11 mouse cellular contexts compared by ENCODE assay signal in the genomic region with DNA sequence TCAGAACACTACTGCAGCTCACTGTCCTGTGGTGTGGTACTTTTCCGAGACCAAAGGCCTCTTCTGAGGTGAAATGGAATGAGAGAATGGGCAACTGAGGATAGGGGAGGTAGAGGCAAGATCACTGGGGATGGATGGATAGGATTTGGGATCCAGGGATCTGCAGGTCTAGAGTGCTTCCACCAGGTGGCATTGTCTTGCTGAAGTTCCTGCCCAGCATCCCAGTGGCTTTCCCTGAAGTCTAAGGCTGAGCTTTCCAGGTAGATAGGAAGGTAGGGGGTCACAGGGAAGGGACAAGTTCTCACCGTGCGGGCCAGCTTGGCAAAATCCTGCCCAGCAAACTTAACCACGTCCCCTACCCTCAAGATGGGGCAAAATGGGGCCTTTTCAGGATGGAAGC. TPM values are rescaled to one million over a fixed set of nuclear protein-coding genes. Genes with fewer than 3 reads are reported as not detected.
DNase-seq lines count a peak whose midpoint lies in the region; ATAC-seq and TF ChIP-seq lines count a peak whose summit lies in the region.
"Had no signal": no experiment of that assay in that cellular context is flagged by ENCODE, and none has a peak within 500 bp of the region (broad histone marks: within the 10 kb centered on the region; RNA-seq: fewer than 3 reads in every experiment).

No protein-coding gene starts in this region.

- no peak for TF ChIP-seq EP300 in liver, postnatal 0 days (IDR thresholded peaks at IDR 0.05; ENCODE audit: low read depth)

- no peaks in the 10 kb centered on the region for H3K9me3 ChIP-seq in liver, postnatal 0 days (ENCODE audit: low read length)
- H3K9me3 ChIP-seq: embryonic facial prominence, embryonic 15.5 days; hindbrain, embryonic 15.5 days had no signal

- WGBS in liver, postnatal 0 days (ENCODE audit: insufficient replicate concordance): 42% methylated on average over 4 of the region's 4 CpGs

- H3K27me3 ChIP-seq in liver, postnatal 0 days (ENCODE audit: insufficient read depth, low read length): no peaks in the 10 kb centered on the region
- H3K27me3 ChIP-seq: embryonic facial prominence, embryonic 15.5 days; hindbrain, embryonic 15.5 days had no signal

- no peak overlapping the region for H3K4me3 ChIP-seq in liver, postnatal 0 days (ENCODE audit: low read depth, low read length)
- H3K4me3 ChIP-seq in embryonic fibroblast, embryonic 13.5 days (ENCODE audit: insufficient read depth, low read length): no peak overlapping the region
- H3K4me3 ChIP-seq: embryonic facial prominence, embryonic 15.5 days; hindbrain, embryonic 15.5 days had no signal

- H3K27ac ChIP-seq in liver, postnatal 0 days (ENCODE audit: low read depth): no peak overlapping the region
- no peak overlapping the region for H3K27ac ChIP-seq in embryonic fibroblast, embryonic 13.5 days (ENCODE audit: insufficient read depth, low read length)
- H3K27ac ChIP-seq: embryonic facial prominence, embryonic 15.5 days; hindbrain, embryonic 15.5 days had no signal

- no peak for TF ChIP-seq POLR2A in embryonic fibroblast, embryonic 13.5 days (IDR thresholded peaks at IDR 0.05; ENCODE audit: low read depth, low read length)

- H3K4me2 ChIP-seq in liver, postnatal 0 days (ENCODE audit: low read depth, low read length): no peak overlapping the region
- H3K4me2 ChIP-seq: embryonic facial prominence, embryonic 15.5 days; hindbrain, embryonic 15.5 days had no signal

- ATAC-seq in liver, postnatal 0 days: 0 out of 2 replicates have a peak, but pooled peaks have one; percentile 21
- no peak for ATAC-seq in activated CD4-positive, CD25-positive, alpha-beta regulatory T cell, adult 4 months

- TF ChIP-seq CTCF in liver, postnatal 0 days (IDR thresholded peaks at IDR 0.05; ENCODE audit: low read depth): peak; percentile 77
- TF ChIP-seq CTCF in embryonic fibroblast, embryonic 13.5 days (IDR thresholded peaks at IDR 0.05; ENCODE audit: borderline replicate concordance, insufficient read depth, low read length): peak; percentile 81

- no peaks in the 10 kb centered on the region for H3K4me1 ChIP-seq in liver, postnatal 0 days (ENCODE audit: insufficient read depth)
- no peaks in the 10 kb centered on the region for H3K4me1 ChIP-seq in embryonic fibroblast, embryonic 13.5 days (ENCODE audit: control insufficient read depth, insufficient read depth, low read length)
- H3K4me1 ChIP-seq: embryonic facial prominence, embryonic 15.5 days; hindbrain, embryonic 15.5 days had no signal

- no peak overlapping the region for H3K9ac ChIP-seq in liver, postnatal 0 days (replicated peaks)
- H3K9ac ChIP-seq: embryonic facial prominence, embryonic 15.5 days; hindbrain, embryonic 15.5 days had no signal

- H3K36me3 ChIP-seq in liver, postnatal 0 days (replicated peaks; ENCODE audit: insufficient read depth, low read length): no peaks in the 10 kb centered on the region
- H3K36me3 ChIP-seq: embryonic facial prominence, embryonic 15.5 days; hindbrain, embryonic 15.5 days had no signal

- peak; percentile 41 to 51 for DNase-seq in cerebellum, postnatal 10 days
- no peak for DNase-seq in cerebellum, adult 11-12 months
- DNase-seq in liver, postnatal 0 days: peak; percentile 39
- no peak for DNase-seq in liver
- DNase-seq in retina, postnatal 1 day: peak; percentile 44
- no peak for DNase-seq in thymus, adult 18-20 months

RNA-seq across cellular contexts. Expression of gene Ssrp1, which starts 15.0 kb away (rescaled TPM):
- polyA plus RNA-seq in liver, postnatal 0 days (2015; fragmentation: Nextera tagmentation; extraction: Ambion mirVana): 69.8 and 80.8 TPM in 2 replicates
- 178 and 208 TPM in 2 replicates for polyA plus RNA-seq in embryonic fibroblast, embryonic 13.5 days (2011; ENCODE audit: insufficient read length, low read depth, missing spikeins)
- polyA plus RNA-seq in activated CD4-positive, CD25-positive, alpha-beta regulatory T cell, adult 4 months (2017; shearing (Covaris generic)): 100 to 1,000 TPM; 135 to 160 TPM

RNA-seq across cellular contexts. Expression of gene P2rx3, which starts 15.2 kb away (rescaled TPM):
- polyA plus RNA-seq in liver, postnatal 0 days (2015; fragmentation: Nextera tagmentation; extraction: Ambion mirVana): 0.56 and 0.57 TPM in 2 replicates
- polyA plus RNA-seq in embryonic fibroblast, embryonic 13.5 days (2011; ENCODE audit: insufficient read length, low read depth, missing spikeins): 4.2 and 5.2 TPM in 2 replicates
- polyA plus RNA-seq in activated CD4-positive, CD25-positive, alpha-beta regulatory T cell, adult 4 months (2017; shearing (Covaris generic)): under 1 TPM in 1 of 2 experiments, not detected in 1; 0.62 TPM

RNA-seq across cellular contexts. Expression of gene Tnks1bp1, which starts 25.8 kb away (rescaled TPM):
- 6.0 and 6.5 TPM in 2 replicates for polyA plus RNA-seq in liver, postnatal 0 days (2015; fragmentation: Nextera tagmentation; extraction: Ambion mirVana)
- polyA plus RNA-seq in embryonic fibroblast, embryonic 13.5 days (2011; ENCODE audit: insufficient read length, low read depth, missing spikeins): 118 and 155 TPM in 2 replicates
- polyA plus RNA-seq in activated CD4-positive, CD25-positive, alpha-beta regulatory T cell, adult 4 months (2017; shearing (Covaris generic)): 1 to 10 TPM; 3.9 to 6.3 TPM

RNA-seq across cellular contexts. Expression of gene Prg3, which starts 34.0 kb away (rescaled TPM):
- polyA plus RNA-seq in liver, postnatal 0 days (2015; fragmentation: Nextera tagmentation; extraction: Ambion mirVana): 4.0 and 5.1 TPM in 2 replicates
- not detected in 2 replicates for polyA plus RNA-seq in embryonic fibroblast, embryonic 13.5 days (2011; ENCODE audit: insufficient read length, low read depth, missing spikeins)
- polyA plus RNA-seq in activated CD4-positive, CD25-positive, alpha-beta regulatory T cell, adult 4 months (2017; shearing (Covaris generic)): not detected
- polyA plus RNA-seq: embryonic facial prominence, embryonic 15.5 days; hindbrain, embryonic 15.5 days; lung, embryonic 16.5 days had no signal

RNA-seq across cellular contexts. Expression of gene Prg2, which starts 41.8 kb away (rescaled TPM):
- polyA plus RNA-seq in liver, postnatal 0 days (2015; fragmentation: Nextera tagmentation; extraction: Ambion mirVana): 22.0 and 26.1 TPM in 2 replicates
- not detected in 2 replicates for polyA plus RNA-seq in embryonic fibroblast, embryonic 13.5 days (2011; ENCODE audit: insufficient read length, low read depth, missing spikeins)
- polyA plus RNA-seq in activated CD4-positive, CD25-positive, alpha-beta regulatory T cell, adult 4 months (2017; shearing (Covaris generic)): under 1 TPM in 1 of 2 experiments, not detected in 1; 0.65 TPM
- polyA plus RNA-seq: embryonic facial prominence, embryonic 15.5 days; lung, embryonic 16.5 days had no signal

Comparison
In these comparisons a context has a peak if more than half of its experiments do, and no peak if none do; other contexts are left out.
1. DNase-seq: peak in cerebellum, postnatal 10 days (2 of 2), liver, postnatal 0 days (single experiment) and retina, postnatal 1 day (single experiment); none in cerebellum, adult 11-12 months (single experiment), liver (single experiment) and thymus, adult 18-20 months (0 of 2).
2. RNA of gene Tnks1bp1, which starts 25.8 kb away (polyA plus RNA-seq): 118 to 155 TPM in embryonic fibroblast, embryonic 13.5 days; 6.0 to 6.5 TPM in liver, postnatal 0 days and 3.9 to 6.3 TPM in activated CD4-positive, CD25-positive, alpha-beta regulatory T cell, adult 4 months; every median in the first group is over 10 times any median in the second.